Mouse (Mus musculus) stomach, postnatal 0 days (tissue): ENCODE data around the gene Nlrc5. TPM values are rescaled to one million over a fixed set of nuclear protein-coding genes. Genes with fewer than 3 reads are reported as not detected.
"Not testable (repeated sequence)": the region's sequence is repeated elsewhere in the genome, so short reads cannot be mapped to it uniquely, and the experiment has no call there.

Source experiments
- ATAC-seq: fragments of 200-750 bp; cut with Nextera tagmentation; 2 replicates; pipeline ENCODE4 v1.8.0; 2017; ENCODE audit not compliant: low FRiP score, low TSS enrichment
- DNase-seq: peaks from one replicate; pipeline ENCODE4 v3.0.0-alpha.2; 2016; ENCODE audit warnings: low spot score
- H3K27ac ChIP-seq: fragments of 300-500 bp; sonication (generic); replicated peaks from 2 replicates; pipeline ENCODE4 v1.5.1; 2014; ENCODE audit warnings: mild to moderate bottlenecking, control low read depth
- H3K27me3 ChIP-seq: fragments of 300-500 bp; sonication (generic); 2 replicates; pipeline ENCODE4 v1.6.1; 2014; ENCODE audit warnings: low read length; ENCODE audit not compliant: control insufficient read depth, insufficient read depth
- H3K36me3 ChIP-seq: fragments of 300-500 bp; sonication (generic); 2 replicates; pipeline ENCODE4 v1.6.1; 2014; ENCODE audit warnings: low read length, mixed read lengths; ENCODE audit not compliant: control insufficient read depth, insufficient read depth
- H3K4me1 ChIP-seq: fragments of 300-500 bp; sonication (generic); replicated peaks from 2 replicates; pipeline ENCODE4 v1.6.1; 2014; ENCODE audit warnings: antibody characterized with exemption; ENCODE audit not compliant: control insufficient read depth, insufficient read depth
- H3K4me2 ChIP-seq: fragments of 300-500 bp; sonication (generic); replicated peaks from 2 replicates; pipeline ENCODE4 v1.6.1; 2014; ENCODE audit warnings: low read depth, mild to moderate bottlenecking, control low read depth, moderate library complexity
- H3K4me3 ChIP-seq: fragments of 300-500 bp; sonication (generic); 2 replicates; pipeline ENCODE4 v1.5.1; 2014; ENCODE audit warnings: low read depth, low read length, control low read depth
- H3K9ac ChIP-seq: fragments of 300-500 bp; sonication (generic); 2 replicates; pipeline ENCODE4 v1.6.1; 2014; ENCODE audit warnings: mild to moderate bottlenecking, low read length, control low read depth, mixed read lengths
- H3K9me3 ChIP-seq: fragments of 300-500 bp; sonication (generic); 2 replicates; pipeline ENCODE4 v1.6.1; 2016; ENCODE audit warnings: low read length; ENCODE audit not compliant: control insufficient read depth
- CTCF ChIP-seq: IDR thresholded peaks from 2 replicates; pipeline ENCODE4 v1.5.1; 2016; ENCODE audit warnings: antibody characterized with exemption, low read depth, mild to moderate bottlenecking, moderate library complexity
- EP300 ChIP-seq: optimal IDR thresholded peaks from 2 replicates; pipeline ENCODE3; 2016; ENCODE audit warnings: antibody characterized with exemption
- WGBS: fragments of 180-500 bp; shearing (Covaris S2); extraction: QIAGEN DNeasy Blood & Tissue Kit; methylation state at CpG from one replicate; pipeline ENCODE4 v1.1.7; 2014; 5-methylcytosine and 5-hydroxymethylcytosine counted together
- polyA plus RNA-seq: library from polyadenylated mRNA; unstranded; fragments of >200 nt; fragmentation: Nextera tagmentation; extraction: Ambion mirVana; gene quantifications from 2 replicates; pipeline ENCODE4 v1.2.1, GENCODE M21; 2015

The Nlrc5 gene
- polyA plus RNA-seq, 1 experiment from 2014 or later: 0.44 TPM

GRCm38 (mm10) chr8:94444480-94444879 lies 10.3 kb downstream of the Nlrc5 start:
- TF ChIP-seq CTCF (no peak), EP300 (no peak)
- Histone ChIP-seq H3K9ac (no peak overlapping the region), H3K4me1 (no peaks in the 10 kb centered on the region), H3K4me3 (no peak overlapping the region), H3K9me3 (no peaks in the 10 kb centered on the region), H3K27ac (no peak overlapping the region), H3K4me2 (no peak overlapping the region), H3K36me3 (no peaks in the 10 kb centered on the region), H3K27me3 (no peaks in the 10 kb centered on the region)
- DNase-seq (no peak), ATAC-seq (no peak)
- 55% methylated on average over 2 of the region's 2 CpGs for WGBS

- Histone ChIP-seq H3K36me3 (no peaks in the 10 kb centered on the region), H3K4me3 (no peak overlapping the region), H3K4me1 (no peaks in the 10 kb centered on the region), H3K9ac (no peak overlapping the region), H3K4me2 (no peak overlapping the region), H3K27me3 (no peaks in the 10 kb centered on the region), H3K27ac (no peak overlapping the region), H3K9me3 (no peaks in the 10 kb centered on the region)
- no peak for ATAC-seq
- TF ChIP-seq CTCF: no peak
- TF ChIP-seq EP300: no peak
- WGBS: 81% methylated on average over 3 of the region's 3 CpGs
- no peak for DNase-seq
Measured at GRCm38 (mm10) chr8:94447142-94447541, 13.0 kb downstream of the Nlrc5 start.

DNA sequence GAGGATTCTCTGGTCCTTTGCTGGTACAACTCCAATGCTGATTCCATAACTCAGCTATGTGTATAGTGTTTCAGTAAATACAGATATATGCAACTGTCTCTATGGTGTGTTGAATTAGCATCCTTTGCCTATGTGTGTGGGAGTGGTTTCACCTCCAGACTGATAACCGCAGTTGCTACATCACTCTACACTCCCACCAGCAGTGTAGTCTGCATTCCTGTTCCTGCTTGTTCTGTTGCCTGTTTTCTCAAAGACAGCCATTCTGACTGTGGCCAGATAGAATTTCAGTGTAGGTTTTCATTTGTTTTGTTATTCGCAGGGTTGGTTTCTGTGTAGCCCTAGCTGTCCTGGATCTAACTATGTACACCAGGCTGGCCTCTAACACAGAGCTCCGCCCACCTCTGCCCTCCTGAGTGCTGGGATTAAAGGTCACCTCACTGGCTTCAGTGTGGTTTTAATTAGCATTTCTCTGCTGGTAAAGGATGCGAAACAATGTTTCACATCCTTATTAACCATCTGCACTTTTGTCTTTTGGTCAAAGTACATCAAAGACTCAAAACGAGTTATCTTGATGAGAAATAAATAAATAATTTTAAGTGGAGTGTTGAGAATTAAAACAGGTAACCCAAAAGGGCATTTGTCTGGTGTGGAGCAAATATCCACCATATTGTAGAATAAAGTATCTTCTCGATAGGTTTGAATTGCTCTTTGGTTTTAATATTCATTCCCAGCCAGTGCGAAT lies 13.6 kb downstream of the Nlrc5 start:
- ATAC-seq: no peak
- Histone ChIP-seq H3K9me3 (no peaks in the 10 kb centered on the region), H3K9ac (no peak overlapping the region), H3K4me3 (no peak overlapping the region), H3K27ac (no peak overlapping the region), H3K4me1 (no peaks in the 10 kb centered on the region), H3K27me3 (no peaks in the 10 kb centered on the region), H3K4me2 (no peak overlapping the region), H3K36me3 (no peaks in the 10 kb centered on the region)
- 79% methylated on average over 7 of the region's 7 CpGs for WGBS
- TF ChIP-seq EP300 (no peak), CTCF (no peak)
- no peak for DNase-seq

GRCm38 (mm10) chr8:94452991-94453390 lies 18.8 kb downstream of the Nlrc5 start:
- not testable (repeated sequence) for H3K4me2 ChIP-seq, DNase-seq, H3K36me3 ChIP-seq, H3K4me1 ChIP-seq, ATAC-seq, H3K4me3 ChIP-seq, H3K9me3 ChIP-seq, H3K27ac ChIP-seq, H3K27me3 ChIP-seq, H3K9ac ChIP-seq
- 85% methylated on average over 15 of the region's 15 CpGs for WGBS

- no peaks in the 10 kb centered on the region for H3K36me3 ChIP-seq
- H3K27ac ChIP-seq: no peak overlapping the region
Measured at GRCm38 (mm10) chr8:94453868-94454488, 19.8 kb downstream of the Nlrc5 start.

DNA sequence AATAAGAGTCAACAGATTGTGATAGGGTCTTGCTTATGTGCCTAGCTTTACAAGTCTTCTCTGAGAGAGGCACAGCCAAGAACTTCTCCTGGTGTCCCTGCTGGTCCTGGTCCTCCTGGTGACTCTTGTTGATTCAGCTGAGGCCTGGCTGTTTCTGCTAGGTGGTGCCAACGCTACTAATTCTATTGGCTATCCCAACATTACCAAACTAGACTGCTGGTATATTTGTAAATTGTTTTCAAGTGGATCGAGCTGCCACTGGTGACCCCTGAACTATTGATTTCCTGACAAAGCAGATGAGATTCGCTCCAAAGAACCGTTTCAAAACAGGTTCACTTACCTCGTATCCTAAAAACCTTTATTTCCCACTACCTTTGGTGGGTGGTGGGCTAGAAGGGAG lies 20.7 kb downstream of the Nlrc5 start:
- Histone ChIP-seq H3K27ac (no peak overlapping the region), H3K4me3 (no peak overlapping the region), H3K9me3 (no peaks in the 10 kb centered on the region), H3K36me3 (no peaks in the 10 kb centered on the region), H3K4me2 (no peak overlapping the region), H3K9ac (no peak overlapping the region), H3K27me3 (no peaks in the 10 kb centered on the region), H3K4me1 (no peaks in the 10 kb centered on the region)
- ATAC-seq: no peak
- 68% methylated on average over 5 of the region's 5 CpGs for WGBS
- TF ChIP-seq EP300: no peak
- TF ChIP-seq CTCF: no peak
- DNase-seq: no peak

More at GRCm38 (mm10) chr8:94453868-94454488, 19.8 kb downstream of the Nlrc5 start:
- H3K27me3 ChIP-seq: no peaks in the 10 kb centered on the region
- TF ChIP-seq EP300 (no peak), CTCF (no peak)
- no peak for ATAC-seq
- no peaks in the 10 kb centered on the region for H3K4me1 ChIP-seq
- no peak overlapping the region for H3K4me2 ChIP-seq
- no peaks in the 10 kb centered on the region for H3K9me3 ChIP-seq
- DNase-seq: no peak
- 74% methylated on average over 6 of the region's 6 CpGs for WGBS
- no peak overlapping the region for H3K9ac ChIP-seq
- no peak overlapping the region for H3K4me3 ChIP-seq
